Mouse (Mus musculus) subcutaneous adipose tissue, adult 2 months (tissue): Measurements from ENCODE around the gene Gm26657. TPM values are rescaled to one million over a fixed set of nuclear protein-coding genes. Genes with fewer than 3 reads are reported as not detected.

ENCODE experiments used
- polyA plus RNA-seq: library from polyadenylated mRNA; depleted of rRNA; stranded (reverse); fragments of >200 nt; gene quantifications from 2 replicates; pipeline ENCODE4 v1.2.3, GENCODE M21; 2012; ENCODE audit warnings: low replicate concordance; rRNA removed

Gene Gm26657
- polyA plus RNA-seq: not detected in 2 replicates

DNA sequence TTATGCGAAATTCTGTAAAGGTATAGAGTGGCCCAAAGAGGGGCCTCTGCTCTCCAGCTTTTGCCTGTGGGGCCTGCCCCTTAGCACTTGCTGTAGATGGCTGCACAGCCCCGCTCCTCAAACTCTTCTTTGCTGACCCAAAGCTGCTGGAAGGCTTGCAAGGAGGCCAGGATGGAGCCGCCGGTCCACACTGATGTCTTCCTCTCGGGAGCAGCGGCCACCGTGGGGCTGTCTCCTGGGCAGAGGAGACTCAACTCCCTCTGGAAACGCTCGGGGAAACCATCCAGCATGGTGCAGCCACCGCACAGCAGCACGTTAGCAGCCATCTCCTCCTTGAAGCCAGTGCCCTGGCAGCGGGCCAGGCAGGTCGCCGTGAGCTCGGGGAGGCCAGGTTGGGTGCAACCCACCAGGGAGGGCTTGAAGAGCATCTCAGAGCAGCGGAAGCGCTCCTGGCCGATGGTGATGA is at the start of gene Gm26657:
Gene Gm26657, plus strand, starts transcription at position 51 of the 466 bp plus-strand sequence.

DNA sequence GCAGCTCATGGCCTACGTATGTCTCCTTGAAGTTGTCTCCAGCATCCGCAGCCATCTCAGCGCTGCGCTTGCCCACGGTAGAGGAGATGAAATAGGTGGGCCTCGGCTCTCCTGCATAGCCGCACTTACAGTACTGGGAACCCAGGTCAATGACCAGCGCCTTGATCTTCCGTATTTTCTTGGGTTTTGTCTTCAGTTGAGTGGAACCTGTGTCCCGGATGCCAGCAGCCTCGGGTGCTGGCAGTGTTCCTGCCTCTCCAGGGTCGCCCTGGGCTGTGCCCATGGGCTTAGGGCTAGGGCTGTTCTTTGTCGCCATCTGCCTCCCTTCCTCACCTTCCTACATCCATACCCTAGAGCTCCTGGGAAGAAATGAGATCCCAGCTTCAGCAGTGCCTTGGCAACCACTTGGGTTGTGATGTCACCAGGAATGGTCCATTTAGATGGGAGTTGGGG is 1.2 kb downstream of the Gm26657 start, which contains the start of gene Actl7b:
Gene Actl7b, minus strand, starts transcription at position 403 of the 453 bp plus-strand sequence.

DNA sequence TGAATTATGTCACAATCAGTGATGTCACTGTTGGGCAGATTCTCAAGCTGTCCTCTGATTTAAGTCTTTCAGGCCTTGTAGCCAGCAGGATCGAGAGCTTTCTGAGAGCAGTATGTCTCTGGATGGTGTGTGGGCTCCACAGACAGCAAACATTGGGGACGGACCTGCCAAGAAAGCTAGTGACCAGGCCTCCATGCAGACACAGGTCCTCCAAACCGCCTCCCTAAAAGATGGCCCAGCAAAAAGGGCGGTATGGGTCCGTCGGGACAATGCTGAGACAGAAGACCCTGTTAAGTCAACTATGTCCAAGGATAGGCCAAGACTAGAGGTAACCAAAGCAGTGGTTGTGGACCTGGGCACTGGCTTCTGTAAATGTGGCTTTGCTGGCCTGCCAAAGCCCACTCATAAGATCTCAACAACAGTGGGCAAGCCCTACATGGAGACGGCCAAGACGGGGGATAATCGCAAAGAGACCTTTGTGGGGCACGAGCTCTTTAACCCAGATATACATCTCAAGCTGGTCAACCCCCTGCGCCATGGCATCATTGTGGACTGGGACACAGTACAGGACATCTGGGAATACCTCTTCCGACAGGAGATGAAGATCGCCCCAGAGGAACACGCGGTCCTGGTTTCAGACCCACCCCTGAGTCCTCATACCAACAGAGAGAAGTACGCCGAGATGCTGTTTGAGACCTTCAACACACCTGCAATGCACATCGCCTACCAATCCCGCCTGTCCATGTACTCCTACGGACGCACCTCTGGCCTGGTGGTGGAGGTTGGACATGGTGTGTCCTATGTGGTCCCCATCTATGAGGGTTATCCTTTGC is 3.7 kb downstream of the Gm26657 start, which contains the start of gene Actl7a:
Gene Actl7a, plus strand, starts transcription at position 51 of the 833 bp plus-strand sequence.

Other genes starting within 250 kb of the Gm26657 start
- gene Actl7b, start 1.4 kb downstream of the Gm26657 start, polyA plus RNA-seq: 0.07 and 0.13 TPM in 2 replicates
- gene Actl7a, start 3.3 kb downstream of the Gm26657 start, polyA plus RNA-seq: not detected in 2 replicates
- gene Elp1, start 62.3 kb downstream of the Gm26657 start, polyA plus RNA-seq: 14.9 and 24.3 TPM in 2 replicates
- 4.1 and 8.7 TPM in 2 replicates for gene Fam206a, start 62.3 kb downstream of the Gm26657 start, polyA plus RNA-seq
- gene Ctnnal1, start 125.1 kb downstream of the Gm26657 start, polyA plus RNA-seq: 19.9 and 21.5 TPM in 2 replicates
- 17.2 and 19.6 TPM in 2 replicates for gene Tmem245, start 207.4 kb downstream of the Gm26657 start, polyA plus RNA-seq